Mouse (Mus musculus): ENCODE data around the gene Glipr1. TPM values are rescaled to one million over a fixed set of nuclear protein-coding genes. Genes with fewer than 3 reads are reported as not detected.

Gene Glipr1
- total and polyA plus RNA-seq, 2 experiments from 2014 or later: 1.7 to 7.6 TPM

GRCm38 (mm10) chr10:111959353-111959752 lies 43.1 kb downstream of the Glipr1 start:
- 53% methylated on average over 2 of the region's 2 CpGs for WGBS
- Histone ChIP-seq H3K27me3 (ENCODE audit: control insufficient read depth, insufficient read depth, low read length) (no peaks in the 10 kb centered on the region), H3K27ac (ENCODE audit: low read depth) (no peak overlapping the region), H3K4me1 (ENCODE audit: control insufficient read depth, insufficient read depth) (no peaks in the 10 kb centered on the region), H3K4me2 (ENCODE audit: low read depth, low read length) (no peak overlapping the region), H3K4me3 (ENCODE audit: low read depth, low read length) (no peak overlapping the region), H3K9ac (replicated peaks; ENCODE audit: low read depth, low read length) (no peak overlapping the region), H3K9me3 (replicated peaks; ENCODE audit: control insufficient read depth, low read length) (no peaks in the 10 kb centered on the region), H3K36me3 (replicated peaks; ENCODE audit: control insufficient read depth, insufficient read depth, low read length) (no peaks in the 10 kb centered on the region)
- ATAC-seq (ENCODE audit: insufficient read depth, low read depth) (no peak), DNase-seq (ENCODE audit: low spot score) (no peak)
- TF ChIP-seq EP300 (IDR thresholded peaks at IDR 0.05; ENCODE audit: low read depth) (no peak), CTCF (IDR thresholded peaks at IDR 0.05; ENCODE audit: low read depth) (no peak)

- H3K4me3 ChIP-seq (ENCODE audit: low read depth, low read length): no peak overlapping the region
- H3K9me3 ChIP-seq (replicated peaks; ENCODE audit: control insufficient read depth, low read length): no peaks in the 10 kb centered on the region
- H3K4me1 ChIP-seq (ENCODE audit: control insufficient read depth, insufficient read depth): no peaks in the 10 kb centered on the region
- no peak overlapping the region for H3K9ac ChIP-seq (replicated peaks; ENCODE audit: low read depth, low read length)
- ATAC-seq (ENCODE audit: insufficient read depth, low read depth) (no peak), DNase-seq (ENCODE audit: low spot score) (no peak)
- H3K27me3 ChIP-seq (ENCODE audit: control insufficient read depth, insufficient read depth, low read length): no peaks in the 10 kb centered on the region
- no peak overlapping the region for H3K27ac ChIP-seq (ENCODE audit: low read depth)
- WGBS: 34% methylated on average over 4 of the region's 4 CpGs
- no peak overlapping the region for H3K4me2 ChIP-seq (ENCODE audit: low read depth, low read length)
- TF ChIP-seq CTCF (IDR thresholded peaks at IDR 0.05; ENCODE audit: low read depth) (no peak), EP300 (IDR thresholded peaks at IDR 0.05; ENCODE audit: low read depth) (no peak)
- no peaks in the 10 kb centered on the region for H3K36me3 ChIP-seq (replicated peaks; ENCODE audit: control insufficient read depth, insufficient read depth, low read length)
These were observed 44.4 kb downstream of the Glipr1 start for GRCm38 (mm10) chr10:111958046-111958421.

GRCm38 (mm10) chr10:111957271-111958045 lies 45.0 kb downstream of the Glipr1 start:
- ATAC-seq (ENCODE audit: insufficient read depth, low read depth): peak; percentile 81
- H3K9me3 ChIP-seq (replicated peaks; ENCODE audit: control insufficient read depth, low read length): no peaks in the 10 kb centered on the region
- DNase-seq (ENCODE audit: low spot score): peak; percentile 89
- H3K27ac ChIP-seq (ENCODE audit: low read depth): no peak overlapping the region
- H3K4me2 ChIP-seq (ENCODE audit: low read depth, low read length): no peak overlapping the region
- no peaks in the 10 kb centered on the region for H3K27me3 ChIP-seq (ENCODE audit: control insufficient read depth, insufficient read depth, low read length)
- H3K4me1 ChIP-seq (ENCODE audit: control insufficient read depth, insufficient read depth): no peaks in the 10 kb centered on the region
- TF ChIP-seq EP300 (IDR thresholded peaks at IDR 0.05; ENCODE audit: low read depth): no peak
- TF ChIP-seq CTCF (IDR thresholded peaks at IDR 0.05; ENCODE audit: low read depth): peak; percentile 85
- H3K9ac ChIP-seq (replicated peaks; ENCODE audit: low read depth, low read length): no peak overlapping the region
- WGBS: 35% methylated on average over 10 of the region's 10 CpGs
- no peak overlapping the region for H3K4me3 ChIP-seq (ENCODE audit: low read depth, low read length)
- H3K36me3 ChIP-seq (replicated peaks; ENCODE audit: control insufficient read depth, insufficient read depth, low read length): no peaks in the 10 kb centered on the region

GRCm38 (mm10) chr10:111955836-111956235 lies 46.6 kb downstream of the Glipr1 start:
- no peaks in the 10 kb centered on the region for H3K9me3 ChIP-seq (replicated peaks; ENCODE audit: control insufficient read depth, low read length)
- H3K4me1 ChIP-seq (ENCODE audit: control insufficient read depth, insufficient read depth): no peaks in the 10 kb centered on the region
- no peak overlapping the region for H3K4me3 ChIP-seq (ENCODE audit: low read depth, low read length)
- no peaks in the 10 kb centered on the region for H3K27me3 ChIP-seq (ENCODE audit: control insufficient read depth, insufficient read depth, low read length)
- 91% methylated on average over 2 of the region's 2 CpGs for WGBS
- H3K4me2 ChIP-seq (ENCODE audit: low read depth, low read length): no peak overlapping the region
- H3K27ac ChIP-seq (ENCODE audit: low read depth): no peak overlapping the region
- ATAC-seq (ENCODE audit: insufficient read depth, low read depth): no peak
- no peak overlapping the region for H3K9ac ChIP-seq (replicated peaks; ENCODE audit: low read depth, low read length)
- H3K36me3 ChIP-seq (replicated peaks; ENCODE audit: control insufficient read depth, insufficient read depth, low read length): no peaks in the 10 kb centered on the region
- TF ChIP-seq CTCF (IDR thresholded peaks at IDR 0.05; ENCODE audit: low read depth): no peak
- TF ChIP-seq EP300 (IDR thresholded peaks at IDR 0.05; ENCODE audit: low read depth): no peak
- DNase-seq (ENCODE audit: low spot score): no peak

- TF ChIP-seq CTCF (IDR thresholded peaks at IDR 0.05; ENCODE audit: low read depth): no peak
- TF ChIP-seq EP300 (IDR thresholded peaks at IDR 0.05; ENCODE audit: low read depth): no peak
- Histone ChIP-seq H3K4me2 (ENCODE audit: low read depth, low read length) (no peak overlapping the region), H3K4me3 (ENCODE audit: low read depth, low read length) (no peak overlapping the region), H3K27ac (ENCODE audit: low read depth) (no peak overlapping the region), H3K9me3 (replicated peaks; ENCODE audit: control insufficient read depth, low read length) (no peaks in the 10 kb centered on the region), H3K9ac (replicated peaks; ENCODE audit: low read depth, low read length) (no peak overlapping the region), H3K4me1 (ENCODE audit: control insufficient read depth, insufficient read depth) (no peaks in the 10 kb centered on the region), H3K36me3 (replicated peaks; ENCODE audit: control insufficient read depth, insufficient read depth, low read length) (no peaks in the 10 kb centered on the region), H3K27me3 (ENCODE audit: control insufficient read depth, insufficient read depth, low read length) (no peaks in the 10 kb centered on the region)
- DNase-seq (ENCODE audit: low spot score) (no peak), ATAC-seq (ENCODE audit: insufficient read depth, low read depth) (no peak)
- 70% methylated on average over 4 of the region's 4 CpGs for WGBS
These were observed 53.4 kb downstream of the Glipr1 start for GRCm38 (mm10) chr10:111949008-111949407.

- whole genome bisulfite sequencing: 97% methylated on average over 1 of the region's 1 CpGs
These were observed 54.4 kb downstream of the Glipr1 start for GRCm38 (mm10) chr10:111948041-111948440.

More at GRCm38 (mm10) chr10:111948041-111948440, 54.4 kb downstream of the Glipr1 start:
- H3K27ac ChIP-seq (ENCODE audit: low read depth): no peak overlapping the region
- no peaks in the 10 kb centered on the region for H3K9me3 ChIP-seq (replicated peaks; ENCODE audit: control insufficient read depth, low read length)
- DNase-seq (ENCODE audit: low spot score): no peak
- TF ChIP-seq CTCF (IDR thresholded peaks at IDR 0.05; ENCODE audit: low read depth) (no peak), EP300 (IDR thresholded peaks at IDR 0.05; ENCODE audit: low read depth) (no peak)
- no peak for ATAC-seq (ENCODE audit: insufficient read depth, low read depth)
- H3K9ac ChIP-seq (replicated peaks; ENCODE audit: low read depth, low read length): no peak overlapping the region
- no peaks in the 10 kb centered on the region for H3K4me1 ChIP-seq (ENCODE audit: control insufficient read depth, insufficient read depth)
- no peaks in the 10 kb centered on the region for H3K27me3 ChIP-seq (ENCODE audit: control insufficient read depth, insufficient read depth, low read length)
- H3K4me3 ChIP-seq (ENCODE audit: low read depth, low read length): no peak overlapping the region
- H3K4me2 ChIP-seq (ENCODE audit: low read depth, low read length): no peak overlapping the region
- H3K36me3 ChIP-seq (replicated peaks; ENCODE audit: control insufficient read depth, insufficient read depth, low read length): no peaks in the 10 kb centered on the region
